ENCODE assay signal across 7 mouse cellular contexts in the genomic region with DNA sequence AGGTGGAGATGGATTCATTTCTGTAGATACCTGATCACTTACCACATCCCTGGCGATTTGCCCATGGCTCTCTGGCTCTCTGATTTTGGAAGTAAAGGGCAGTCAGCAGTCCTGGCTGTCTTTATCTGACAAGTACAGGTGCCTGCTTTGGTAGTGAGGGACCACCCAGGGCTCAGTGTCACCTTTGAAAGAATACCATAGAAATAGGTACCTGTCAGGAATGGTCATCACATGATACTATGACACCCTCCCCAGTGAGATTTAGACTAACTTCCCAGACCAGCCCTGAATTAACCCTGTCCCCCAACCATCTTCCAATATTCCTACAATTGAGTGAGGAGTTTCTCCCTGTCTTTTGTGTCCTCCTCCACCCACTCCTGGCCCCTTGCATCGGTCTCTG. TPM values are rescaled to one million over a fixed set of nuclear protein-coding genes. Genes with fewer than 3 reads are reported as not detected.
DNase-seq lines count a peak whose midpoint lies in the region; TF ChIP-seq lines count a peak whose summit lies in the region.
"Not testable (repeated sequence)": the region's sequence is repeated elsewhere in the genome, so short reads cannot be mapped to it uniquely, and the experiment has no call there.
"Had no signal": no experiment of that assay in that cellular context is flagged by ENCODE, and none has a peak within 500 bp of the region (broad histone marks: within the 10 kb centered on the region; RNA-seq: fewer than 3 reads in every experiment).

Gene C1s2 (minus strand): TSS at position 101 of the 400 bp plus-strand sequence.

- not testable (repeated sequence) for H3K9ac ChIP-seq in CH12.LX (ENCODE audit: insufficient read depth, low read depth)

- dilution Hi-C loops in CH12.LX (cut with MboI; ENCODE audit: extremely low pct_ligation_motif_present, extremely low pct_unique_long_range_greater_than_20kb, low sequenced_read_pairs), result not testable (repeated sequence)

- not testable (repeated sequence) for H3K4me3 ChIP-seq in CH12.LX (replicated peaks in 1 of 3; ENCODE audit: low read depth in 2 of 3, low read length in 2 of 3, poor library complexity in 1 of 3)

- not testable (repeated sequence) for H3K27ac ChIP-seq in CH12.LX (ENCODE audit: insufficient read depth, low read depth)

- not testable (repeated sequence) for H3K79me2 ChIP-seq in CH12.LX (replicated peaks; ENCODE audit: control insufficient read depth, extremely low read depth, insufficient read depth, poor library complexity, severe bottlenecking)

- H3K9me3 ChIP-seq in CH12.LX (replicated peaks; ENCODE audit: low read length), result not testable (repeated sequence)

- in situ Hi-C loops in CH12.LX (cut with MboI; ENCODE audit: low pct_ligation_motif_present, low pct_unique_long_range_greater_than_20kb, low sequenced_read_pairs), result not testable (repeated sequence)

- not testable (repeated sequence) for H3K27me3 ChIP-seq in CH12.LX (replicated peaks)

- TF ChIP-seq EP300 in CH12.LX (IDR thresholded peaks at IDR 0.05; ENCODE audit: low read length), result not testable (repeated sequence)

- DNase-seq in CH12.LX (ENCODE audit: extremely low read depth), result not testable (repeated sequence)
- peak; percentile 73 for DNase-seq in heart, adult 11 months
- peak; percentile 40 for DNase-seq in testis, postnatal 10 days (ENCODE audit: low spot score)

- TF ChIP-seq POLR2A in CH12.LX (IDR thresholded peaks at IDR 0.05; ENCODE audit: low read depth, low read length), result not testable (repeated sequence)

- TF ChIP-seq CTCF in CH12.LX (conservative IDR thresholded peaks at IDR 0.05 in 1 of 2, IDR thresholded peaks at IDR 0.05 in 1 of 2; ENCODE audit: low read depth in 2 of 2, low read length in 2 of 2), result not testable (repeated sequence)

- H3K4me2 ChIP-seq in CH12.LX (ENCODE audit: insufficient read depth, low read depth, poor library complexity, severe bottlenecking), result peak within 1 kb of the TSS; percentile 37; the same call in 1 of the 2 replicates

- TF ChIP-seq RAD21 in CH12.LX (IDR thresholded peaks at IDR 0.05; ENCODE audit: low read depth, low read length), result not testable (repeated sequence)

- peaks cover 5 to 12% of the 10 kb centered on the region in 2 experiments; a peak in 3 of 4 replicates for H3K4me1 ChIP-seq in CH12.LX (ENCODE audit: control insufficient read depth in 1 of 2, insufficient read depth in 2 of 2)

- H3K36me3 ChIP-seq in CH12.LX (replicated peaks in 1 of 2; ENCODE audit: control insufficient read depth in 1 of 2, insufficient read depth in 1 of 2, low read length in 1 of 2), result not testable (repeated sequence)

TF ChIP-seq in CH12.LX, 34 proteins besides CTCF, POLR2A, EP300 and RAD21:
- TF ChIP-seq SMC3 (IDR thresholded peaks at IDR 0.05; ENCODE audit: low read depth, low read length), result 0 out of 2 replicates have a peak, but pooled peaks have one; percentile 29

RNA-seq across cellular contexts. Expression of gene C1s2, which starts in this region (rescaled TPM):
- total RNA-seq in CH12.LX (2012; rRNA removed), result 0.08 TPM in 1 of 2 replicates, not detected in the other
- total RNA-seq in CH12.LX (2014; rRNA removed), result 0.08 and 0.18 TPM in 2 replicates
- 0.10 and 0.19 TPM in 2 replicates for polyA plus RNA-seq in CH12.LX (2012; ENCODE audit: insufficient read length, low read depth)
- polyA plus RNA-seq: activated CD4-positive, CD25-positive, alpha-beta regulatory T cell, adult 4 months; adrenal gland, adult 2 months; CD4-positive, CD25-positive, alpha-beta regulatory T cell, adult 4 months; G1E had no signal
